Mouse (Mus musculus): ENCODE measurements around the gene Paqr8.

DNA sequence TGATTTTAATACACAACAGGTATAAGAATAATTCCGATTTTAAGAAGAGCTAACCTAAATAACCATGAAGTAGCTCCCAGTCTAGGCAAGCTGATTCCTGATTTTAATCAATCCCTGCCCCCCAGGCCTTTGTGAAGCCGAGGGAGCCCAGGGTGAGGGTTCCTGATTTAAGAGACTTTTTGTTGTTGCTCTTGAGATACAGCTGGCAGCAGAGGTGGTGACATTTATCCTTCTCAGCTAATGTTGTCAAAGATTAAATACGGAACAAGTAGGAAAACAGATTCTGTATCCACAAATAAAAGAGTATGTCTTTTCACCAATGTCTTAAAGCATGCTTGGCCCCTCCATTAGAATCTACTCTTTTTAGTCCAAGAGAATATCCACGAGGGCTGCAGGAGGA, 9.9 kb downstream of the Paqr8 start:
- TF ChIP-seq CTCF (IDR thresholded peaks at IDR 0.05; ENCODE audit: extremely low read depth, insufficient read depth, low read length) (no peak), POLR2A (IDR thresholded peaks at IDR 0.05; ENCODE audit: extremely low read depth, insufficient read depth, low read length) (no peak)

All from cortical plate, adult 2 months (tissue).